Mouse (Mus musculus): ENCODE data around the gene Ubl7.
"Not testable (repeated sequence)": the region's sequence is repeated elsewhere in the genome, so short reads cannot be mapped to it uniquely, and the experiment has no call there.

The Ubl7 gene

GRCm38 (mm10) chr9:57910254-57911160 is at the start of gene Ubl7:
Gene Ubl7, plus strand, starts transcription at chr9:57910979.
- DNase-seq: peak; percentile 93

DNA sequence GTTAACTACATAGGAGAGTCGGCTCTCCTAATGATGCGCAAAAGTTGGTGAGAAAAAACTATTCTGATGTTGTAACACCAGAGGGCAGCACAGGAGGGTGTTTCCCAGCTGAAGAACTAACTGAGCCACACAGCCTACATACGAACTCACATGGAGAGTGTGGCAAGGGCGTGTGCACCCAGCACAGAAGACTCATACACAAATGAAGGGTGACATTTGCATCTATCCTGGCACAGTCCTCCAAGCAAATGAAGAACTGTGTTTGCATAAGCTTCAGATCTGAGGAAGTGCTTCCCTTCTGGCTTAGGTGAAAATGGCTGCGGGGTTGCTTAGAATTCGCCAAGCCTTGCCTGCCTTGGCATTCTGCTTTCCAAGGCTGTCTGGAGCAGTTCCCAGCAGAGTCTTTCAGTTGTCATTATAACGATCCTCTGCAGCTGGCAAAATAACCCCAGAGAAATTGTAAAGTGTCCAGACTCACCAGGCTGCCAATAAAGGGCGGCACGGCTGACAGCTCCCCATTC is 48.8 kb upstream of the Ubl7 start:
- peak; percentile 76 for DNase-seq

DNA sequence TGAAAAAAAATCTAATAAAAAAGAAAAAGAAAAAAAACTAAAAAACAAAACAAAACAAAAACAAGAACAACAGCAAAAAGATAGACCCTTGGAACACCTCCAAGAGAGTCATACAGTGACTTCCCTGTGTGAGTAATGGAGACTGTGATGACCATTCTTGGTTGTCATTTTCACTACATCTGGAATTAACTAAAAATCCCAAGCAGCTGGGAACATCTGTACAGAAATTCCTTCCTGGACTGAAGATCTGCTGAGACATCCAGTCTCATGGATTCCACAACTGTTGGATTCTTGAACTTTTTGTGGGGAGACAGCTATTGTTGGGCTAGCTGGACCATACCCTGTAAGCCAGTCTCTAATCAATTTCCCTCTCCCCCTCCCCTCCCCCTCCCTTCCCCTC is 46.4 kb upstream of the Ubl7 start:
- DNase-seq: no peak

DNA sequence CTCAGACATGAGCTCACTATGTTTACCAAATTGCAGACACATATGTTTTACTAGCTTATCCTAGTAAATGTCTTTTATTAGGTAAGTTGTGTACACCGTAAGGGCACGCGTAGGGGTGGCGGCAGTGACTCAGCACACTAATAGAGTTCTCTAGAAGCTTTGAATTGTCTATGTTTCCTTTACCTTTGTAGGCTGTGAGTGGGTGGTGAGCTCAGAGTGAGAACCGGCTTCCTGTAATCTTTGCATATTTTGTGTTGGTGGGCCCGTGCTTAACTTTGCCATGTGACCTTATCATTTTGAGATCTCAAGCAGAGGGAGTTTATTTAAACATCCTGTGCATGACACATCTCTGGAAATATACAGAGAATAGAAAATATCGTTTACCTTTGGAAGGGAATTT is 44.2 kb upstream of the Ubl7 start:
- DNase-seq: no peak

- DNase-seq: peak; percentile 49
These were observed 43.5 kb upstream of the Ubl7 start for GRCm38 (mm10) chr9:57867236-57867635.

- DNase-seq: no peak
These were observed 42.9 kb upstream of the Ubl7 start for GRCm38 (mm10) chr9:57867880-57868279.

DNA sequence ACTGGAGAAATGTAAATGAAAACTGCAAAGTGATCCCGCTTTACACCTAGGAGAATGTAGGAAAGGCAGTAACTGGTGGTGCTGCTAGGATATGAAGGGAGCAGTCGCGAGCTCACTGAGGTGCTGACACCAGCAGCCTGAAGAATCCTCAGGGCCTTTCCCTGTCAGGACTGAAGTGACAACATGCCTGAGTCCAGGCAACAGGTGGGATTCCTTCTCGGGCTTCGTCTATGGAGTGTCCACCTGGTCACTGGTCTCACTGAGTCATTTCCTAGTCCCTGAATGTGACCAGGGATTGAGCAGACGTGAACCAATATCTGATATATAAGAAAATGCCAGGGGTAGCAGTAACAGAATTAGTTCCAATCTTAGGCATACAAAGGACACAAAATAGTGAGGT is 42.0 kb upstream of the Ubl7 start:
- no peak for DNase-seq

GRCm38 (mm10) chr9:57870273-57870816 is 40.4 kb upstream of the Ubl7 start:
- DNase-seq: no peak

DNA sequence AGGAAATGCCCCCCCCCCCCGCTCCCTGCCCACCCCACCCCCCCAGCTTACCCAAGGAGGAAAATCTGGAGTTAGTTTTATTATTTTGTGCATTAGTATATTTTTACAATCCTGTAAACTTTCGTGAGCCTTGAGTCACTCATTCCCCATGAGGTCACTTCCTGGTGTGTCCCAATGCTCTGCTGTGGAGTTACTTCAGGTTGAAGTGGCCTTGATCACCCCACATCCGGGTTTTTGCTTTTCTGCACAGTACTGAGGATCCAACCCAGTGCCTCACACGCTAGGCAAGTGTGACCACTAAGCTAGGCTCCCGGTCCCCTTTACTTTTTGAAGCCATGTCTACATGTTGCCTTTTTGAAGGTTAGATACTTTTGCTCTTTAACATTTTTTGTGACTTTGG is 36.6 kb upstream of the Ubl7 start:
- no peak for DNase-seq

DNA sequence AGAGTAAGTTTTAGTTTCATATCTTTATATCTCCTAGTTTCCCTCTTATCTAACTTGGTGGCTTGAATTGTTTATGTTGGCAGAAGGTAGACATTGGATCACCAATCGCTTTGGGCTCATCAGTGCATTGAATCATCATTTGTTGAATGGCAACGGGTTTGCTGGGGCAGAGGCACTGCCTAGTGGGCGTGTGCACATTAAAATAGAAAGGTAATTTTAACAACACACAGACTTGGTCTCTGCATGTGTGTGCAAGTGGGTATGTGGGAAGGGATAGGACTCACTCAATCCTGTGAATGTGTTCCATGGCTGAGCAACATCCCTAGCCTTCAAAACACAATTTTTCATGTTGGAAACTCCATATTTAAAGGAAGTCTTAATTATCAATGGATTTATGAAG is 35.8 kb upstream of the Ubl7 start:
- DNase-seq: peak; percentile 36

DNA sequence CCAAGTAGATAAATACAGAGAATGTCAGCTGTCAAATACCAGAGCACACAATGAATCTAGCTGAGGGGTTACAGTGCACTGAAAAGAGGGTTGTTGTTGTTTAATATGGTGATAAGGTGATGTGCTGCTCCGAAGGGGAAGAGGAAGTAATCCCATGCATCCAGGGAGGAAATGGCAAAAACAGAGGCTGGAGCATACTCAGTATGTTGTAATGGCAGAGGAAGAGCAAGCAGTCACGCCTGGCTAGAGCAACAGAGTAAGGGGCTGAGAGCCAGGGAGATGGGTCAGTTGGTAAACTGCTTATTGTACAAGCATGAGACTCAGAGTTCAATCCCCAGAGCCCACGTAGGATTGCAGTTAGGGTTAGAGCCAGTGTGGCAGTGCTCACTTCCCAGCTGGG is 31.6 kb upstream of the Ubl7 start:
- no peak for DNase-seq

GRCm38 (mm10) chr9:57880278-57880677 is 30.5 kb upstream of the Ubl7 start:
- DNase-seq: no peak

GRCm38 (mm10) chr9:57881781-57882180 is 29.0 kb upstream of the Ubl7 start:
- DNase-seq: not testable (repeated sequence)

DNA sequence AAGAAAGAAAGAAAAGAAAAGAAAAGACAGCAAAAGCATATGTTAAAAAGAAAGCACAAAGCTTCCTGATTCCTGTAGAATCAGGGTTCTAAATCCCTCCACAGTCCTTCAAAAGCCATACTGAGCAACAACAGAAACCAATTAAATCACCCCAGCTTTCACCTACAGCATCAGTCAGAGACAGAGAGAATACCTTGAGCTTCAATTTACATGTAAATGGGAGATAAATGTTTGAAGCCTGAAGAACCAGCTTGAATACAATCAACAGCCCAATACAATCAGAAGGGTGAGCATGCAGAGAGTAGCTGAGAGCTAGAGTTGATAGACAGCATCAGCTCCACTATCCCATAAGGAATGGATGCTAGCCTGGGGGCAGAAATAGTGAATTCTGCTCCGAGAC is 27.4 kb upstream of the Ubl7 start:
- no peak for DNase-seq

DNA sequence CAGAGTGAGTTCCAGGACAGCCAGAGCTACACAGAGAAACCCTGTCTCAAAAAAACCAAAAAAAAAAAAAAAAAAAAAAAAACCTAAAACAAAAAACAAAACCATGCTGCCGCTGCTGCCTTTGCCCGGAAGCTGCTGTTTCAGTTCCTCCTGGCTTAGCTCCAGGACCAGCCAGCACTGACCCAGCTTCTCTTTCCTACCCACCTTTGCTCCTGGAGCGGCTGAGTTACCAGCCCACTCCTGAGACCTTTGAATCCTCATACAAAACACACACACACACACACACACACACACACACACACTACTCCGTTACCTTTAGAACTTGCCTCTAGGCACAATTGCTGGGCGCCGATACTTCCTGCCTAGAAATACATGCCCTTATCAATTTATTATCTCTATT is 22.7 kb upstream of the Ubl7 start:
- DNase-seq: no peak

- no peak for DNase-seq
These were observed 10.3 kb upstream of the Ubl7 start for GRCm38 (mm10) chr9:57900478-57900877.

DNA sequence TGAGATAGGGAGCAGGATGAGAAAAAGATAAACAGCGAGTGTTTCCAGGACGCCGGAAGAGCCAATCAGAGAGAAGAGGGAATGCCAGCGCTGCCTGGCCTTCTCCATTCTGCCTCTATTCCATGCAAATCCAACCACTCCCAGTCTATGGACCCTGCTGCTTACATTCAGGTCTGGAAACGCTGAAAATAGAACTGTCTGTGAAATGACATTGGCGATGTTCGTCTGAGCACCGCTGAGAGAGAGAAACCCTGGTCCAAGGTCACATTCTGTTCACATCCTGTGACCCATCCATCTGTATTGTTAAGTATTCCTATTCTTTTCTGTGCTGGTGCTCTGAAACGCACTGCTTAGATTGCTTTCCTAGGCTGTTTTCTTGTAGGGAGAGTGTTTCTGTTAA is 9.6 kb upstream of the Ubl7 start:
- no peak for DNase-seq

- DNase-seq: no peak
These were observed 9.2 kb upstream of the Ubl7 start for GRCm38 (mm10) chr9:57901601-57902000.

- no peak for DNase-seq
These were observed 8.6 kb upstream of the Ubl7 start for GRCm38 (mm10) chr9:57902132-57902531.

DNA sequence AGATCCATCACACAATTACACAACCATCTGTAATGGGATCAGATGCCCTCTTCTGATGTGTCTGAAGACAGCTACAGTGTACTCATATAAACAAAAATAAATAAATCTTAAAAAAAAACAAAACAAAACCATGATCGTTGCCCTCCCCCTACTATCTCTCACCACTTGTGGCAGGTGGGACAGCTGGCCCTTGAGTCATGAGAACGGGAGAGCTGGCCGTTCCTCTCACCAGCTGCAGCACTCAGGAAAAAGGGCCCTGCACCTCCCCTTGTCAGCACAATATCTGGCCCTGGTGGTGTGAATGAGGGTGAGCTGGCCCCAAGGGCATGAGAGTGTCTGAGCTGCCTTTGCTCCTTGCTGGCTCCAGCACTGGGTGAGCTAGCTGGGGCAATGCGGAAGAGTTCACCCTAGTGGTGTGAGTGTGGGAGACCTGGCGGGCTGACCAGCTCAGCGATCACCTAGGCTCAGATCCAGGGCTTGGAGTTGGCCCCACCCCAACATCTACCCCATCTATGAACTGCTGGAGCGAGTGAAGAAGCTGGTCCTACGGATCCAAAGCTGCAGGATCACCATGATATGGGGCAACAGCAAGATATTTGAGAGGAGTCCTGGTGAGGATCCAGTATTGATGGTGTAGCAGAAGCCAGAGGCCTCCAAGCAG is 7.1 kb upstream of the Ubl7 start:
- DNase-seq: no peak

GRCm38 (mm10) chr9:57904250-57904644 is 6.5 kb upstream of the Ubl7 start:
- DNase-seq: no peak

GRCm38 (mm10) chr9:57907206-57907605 is 3.6 kb upstream of the Ubl7 start:
- DNase-seq: no peak

- DNase-seq: no peak
These were observed 1.8 kb downstream of the Ubl7 start for GRCm38 (mm10) chr9:57912571-57912970.
